Mouse (Mus musculus) C2C12 (cell line): ENCODE measurements around the gene Lrmda. TPM values are rescaled to one million over a fixed set of nuclear protein-coding genes. Genes with fewer than 3 reads are reported as not detected.

Experiments used
- H3K27me3 ChIP-seq: one replicate; pipeline ENCODE4 v1.6.1; 2011; ENCODE audit not compliant: control insufficient read depth, insufficient read depth, insufficient read length
- H3K36me3 ChIP-seq: one replicate; pipeline ENCODE4 v1.6.1; 2011; ENCODE audit not compliant: control insufficient read depth, insufficient read depth
- H3K4me3 ChIP-seq: one replicate; pipeline ENCODE4 v1.5.1; 2011; ENCODE audit warnings: mild to moderate bottlenecking, control low read depth; ENCODE audit not compliant: poor library complexity, insufficient read depth, severe bottlenecking
- H3K79me2 ChIP-seq: one replicate; pipeline ENCODE4 v1.6.1; 2011; ENCODE audit not compliant: control insufficient read depth, insufficient read depth
- H3K79me3 ChIP-seq: one replicate; pipeline ENCODE4 v1.6.1; 2011; ENCODE audit warnings: low read depth, control low read depth
- H3ac ChIP-seq: one replicate; pipeline ENCODE3; 2011; ENCODE audit warnings: low read depth; ENCODE audit not compliant: control insufficient read depth, insufficient read length
- CEBPB ChIP-seq: IDR thresholded peaks from one replicate; pipeline ENCODE4 v1.6.1; 2011; ENCODE audit warnings: low read depth, mild to moderate bottlenecking, control low read depth, moderate library complexity
- CTCF ChIP-seq: IDR thresholded peaks from one replicate; pipeline ENCODE4 v1.5.1; 2011; ENCODE audit not compliant: control insufficient read depth, insufficient read depth, insufficient read length
- FOSL1 ChIP-seq: IDR thresholded peaks from one replicate; pipeline ENCODE4 v1.8.0; 2011; ENCODE audit warnings: mild to moderate bottlenecking, low read length; ENCODE audit not compliant: poor library complexity, insufficient read depth, severe bottlenecking
- MAX ChIP-seq: IDR thresholded peaks from one replicate; pipeline ENCODE4 v1.6.1; 2011; ENCODE audit warnings: mild to moderate bottlenecking, control low read depth
- MYOD1 ChIP-seq: IDR thresholded peaks from one replicate; pipeline ENCODE4 v1.6.1; 2011; ENCODE audit warnings: low read depth; ENCODE audit not compliant: control insufficient read depth, insufficient read length
- MYOG ChIP-seq: IDR thresholded peaks from one replicate; pipeline ENCODE4 v1.6.1; 2011; ENCODE audit not compliant: control insufficient read depth, insufficient read length; ENCODE audit errors: extremely low read depth
- USF1 ChIP-seq: IDR thresholded peaks from one replicate; pipeline ENCODE4 v1.6.1; 2011; ENCODE audit warnings: low read depth, mild to moderate bottlenecking, control low read depth, moderate library complexity
- polyA plus RNA-seq: library from polyadenylated mRNA; unstranded; fragments of >200 nt; fragmentation: generic; extraction: Trizol; gene quantifications from one replicate; pipeline ENCODE4 v1.2.1, GENCODE M21; 2012; ENCODE audit warnings: missing spikeins

Gene Lrmda
- polyA plus RNA-seq, 1 experiment: not detected

DNA sequence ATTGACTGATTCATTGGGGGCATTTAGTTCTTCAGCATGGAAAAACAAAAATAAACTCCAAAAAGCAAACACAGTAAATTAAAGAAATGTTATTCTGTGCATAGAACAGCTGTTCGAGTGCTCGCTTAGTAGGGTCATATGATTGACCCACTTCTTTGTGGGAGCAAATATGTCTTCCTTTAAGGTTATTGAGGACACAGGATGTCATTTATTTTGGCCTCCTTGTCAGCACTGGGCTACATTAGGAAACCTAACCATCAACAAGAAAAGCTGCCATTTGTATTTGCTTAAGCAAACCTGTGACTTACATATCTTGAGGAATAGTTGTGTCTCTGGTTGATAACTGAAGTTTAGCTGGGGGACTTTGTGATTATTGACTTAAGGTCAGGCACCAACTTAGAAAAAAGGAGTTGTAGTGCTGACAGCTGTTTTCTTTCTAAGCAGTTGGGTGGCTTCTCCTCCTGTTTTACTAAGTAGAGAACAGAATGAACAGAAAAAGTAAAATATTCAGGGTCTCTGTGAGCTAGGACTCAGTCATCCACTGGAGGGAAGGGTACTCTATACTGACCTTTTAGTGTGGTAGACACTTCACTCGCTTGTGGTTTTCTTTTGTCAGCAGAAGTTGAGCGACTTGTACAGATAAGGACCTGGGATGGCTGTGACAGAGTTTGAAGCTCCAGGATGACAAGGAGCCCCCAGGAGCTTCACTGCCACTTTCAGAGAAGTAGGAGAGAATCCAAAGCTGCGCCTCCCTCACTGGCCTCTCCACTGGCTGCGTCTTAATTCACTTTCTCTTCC, 696.3 kb downstream of the Lrmda start:
- Histone ChIP-seq H3ac (no peak overlapping the region), H3K4me3 (no peak overlapping the region), H3K79me2 (no peaks in the 10 kb centered on the region), H3K79me3 (no peaks in the 10 kb centered on the region), H3K36me3 (no peaks in the 10 kb centered on the region), H3K27me3 (no peaks in the 10 kb centered on the region)
- TF ChIP-seq USF1 (no peak), FOSL1 (no peak), CEBPB (no peak), MAX (no peak), MYOG (no peak), MYOD1 (no peak), CTCF (no peak)

DNA sequence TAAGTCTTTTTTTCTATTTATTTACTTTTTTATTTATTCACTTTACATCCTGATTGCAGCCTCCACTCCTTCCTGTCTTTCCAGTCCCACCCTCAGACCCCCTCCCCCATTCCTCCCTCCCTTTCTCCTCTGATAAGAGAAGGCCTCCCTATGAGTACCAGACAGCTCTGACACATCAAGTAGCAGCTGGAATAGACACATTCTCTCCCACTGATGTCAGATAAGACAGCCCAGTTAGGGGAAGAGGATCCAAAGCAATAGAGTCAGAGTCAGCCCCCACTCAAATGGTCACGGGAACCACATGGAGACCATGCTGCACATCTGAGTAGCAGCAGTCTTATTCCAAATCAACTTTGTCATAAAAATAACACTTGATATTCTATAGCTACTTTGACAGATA, 700.5 kb downstream of the Lrmda start:
- Histone ChIP-seq H3ac (no peak overlapping the region), H3K4me3 (no peak overlapping the region), H3K27me3 (no peaks in the 10 kb centered on the region), H3K79me3 (no peaks in the 10 kb centered on the region), H3K79me2 (no peaks in the 10 kb centered on the region), H3K36me3 (no peaks in the 10 kb centered on the region)
- TF ChIP-seq FOSL1: no peak
- TF ChIP-seq CEBPB: no peak
- TF ChIP-seq MAX: no peak
- no peak for TF ChIP-seq MYOD1
- no peak for TF ChIP-seq CTCF
- TF ChIP-seq MYOG: no peak
- TF ChIP-seq USF1: no peak

DNA sequence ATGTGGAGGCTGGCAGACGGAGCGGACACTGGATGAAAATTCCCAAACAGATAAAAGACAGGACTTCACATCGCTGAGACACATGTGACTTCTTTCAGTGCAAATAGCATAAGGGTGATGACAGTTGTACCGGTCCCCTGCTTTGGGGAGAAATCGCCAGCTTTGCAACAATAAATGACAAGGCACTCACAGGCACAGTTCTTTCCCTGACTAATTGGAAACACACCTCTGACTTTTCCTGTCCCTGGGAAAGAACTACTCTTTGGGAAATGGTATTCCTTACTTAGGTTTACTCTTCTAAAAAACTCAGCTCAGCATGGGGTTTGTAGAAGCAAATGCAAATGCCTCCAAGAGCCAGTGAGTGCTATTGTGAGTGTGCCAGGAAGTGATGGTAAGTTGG, 702.3 kb downstream of the Lrmda start:
- Histone ChIP-seq H3K79me2 (no peaks in the 10 kb centered on the region), H3ac (no peak overlapping the region), H3K27me3 (no peaks in the 10 kb centered on the region), H3K79me3 (no peaks in the 10 kb centered on the region), H3K4me3 (no peak overlapping the region), H3K36me3 (no peaks in the 10 kb centered on the region)
- TF ChIP-seq MYOD1 (no peak), USF1 (no peak), MAX (no peak), MYOG (no peak), CTCF (no peak), FOSL1 (no peak), CEBPB (no peak)

DNA sequence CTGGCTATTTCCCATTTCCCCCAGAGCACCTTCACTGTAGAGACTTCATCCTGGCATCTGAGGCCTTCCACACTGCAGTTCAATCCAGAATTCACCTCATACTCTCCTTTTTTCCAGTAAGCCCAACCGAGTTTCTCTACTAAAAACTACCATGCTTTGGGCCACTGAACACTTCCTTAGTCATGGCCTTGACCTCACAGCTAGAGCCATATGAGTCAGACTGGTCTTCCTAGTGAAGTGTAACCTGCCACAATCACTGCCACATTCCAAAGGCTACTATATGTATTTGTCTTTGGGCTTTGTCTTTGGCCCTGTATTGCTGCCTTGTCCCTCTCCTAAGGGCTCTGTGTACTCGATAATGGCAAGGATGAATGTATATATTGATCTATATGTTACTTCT, 708.0 kb downstream of the Lrmda start:
- Histone ChIP-seq H3K79me2 (no peaks in the 10 kb centered on the region), H3K4me3 (no peak overlapping the region), H3K79me3 (no peaks in the 10 kb centered on the region), H3ac (no peak overlapping the region), H3K36me3 (no peaks in the 10 kb centered on the region), H3K27me3 (no peaks in the 10 kb centered on the region)
- TF ChIP-seq MYOD1 (no peak), USF1 (no peak)

DNA sequence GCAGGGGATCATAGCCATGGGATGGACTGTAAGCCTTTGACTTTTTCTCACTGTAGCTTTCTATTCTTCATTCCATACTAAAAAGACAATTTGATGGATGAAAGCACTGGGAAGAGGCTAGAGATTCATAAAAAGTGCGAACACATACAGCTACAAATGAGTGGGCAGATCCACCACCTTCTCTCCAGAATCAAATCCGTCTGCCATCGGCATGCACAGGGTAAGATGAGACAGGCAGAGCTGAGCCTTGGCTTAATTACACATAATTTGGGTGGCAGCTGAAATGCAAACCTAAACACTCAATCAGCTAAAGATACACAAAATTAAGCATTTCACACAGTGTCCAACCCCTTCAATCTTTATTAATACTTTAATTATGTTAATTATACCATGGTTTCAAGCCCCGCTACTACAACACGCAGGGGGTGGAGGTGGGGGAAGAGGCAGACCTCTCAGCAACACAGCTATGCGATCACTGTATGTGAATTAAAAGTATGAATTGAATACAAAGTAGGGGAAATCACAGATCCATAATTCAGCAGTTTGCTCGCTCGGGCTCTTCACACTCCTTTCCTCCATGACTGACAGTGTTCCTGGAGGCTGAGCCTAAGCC, 709.2 kb downstream of the Lrmda start:
- H3K4me3 ChIP-seq: no peak overlapping the region
- no peaks in the 10 kb centered on the region for H3K27me3 ChIP-seq
- no peaks in the 10 kb centered on the region for H3K79me2 ChIP-seq
- H3K36me3 ChIP-seq: no peaks in the 10 kb centered on the region
- no peak overlapping the region for H3ac ChIP-seq
- TF ChIP-seq MYOG (no peak), USF1 (no peak), CTCF (no peak), CEBPB (no peak)
- no peaks in the 10 kb centered on the region for H3K79me3 ChIP-seq

GRCm38 (mm10) chr14:22738603-22739002, 719.1 kb downstream of the Lrmda start:
- H3K4me3 ChIP-seq: no peak overlapping the region
- H3K27me3 ChIP-seq: no peaks in the 10 kb centered on the region
- no peaks in the 10 kb centered on the region for H3K79me3 ChIP-seq
- TF ChIP-seq CEBPB (no peak), MYOG (no peak), MAX (no peak), USF1 (no peak), MYOD1 (no peak), CTCF (no peak), FOSL1 (no peak)
- no peak overlapping the region for H3ac ChIP-seq
- no peaks in the 10 kb centered on the region for H3K36me3 ChIP-seq
- H3K79me2 ChIP-seq: no peaks in the 10 kb centered on the region
